Mouse (Mus musculus): ENCODE measurements at regions not wholly inside any gene's neighbourhood (a gene's known extent, or its start where the extent isn't known, plus 50 kb on each side); places are given as distances from the start of the nearest gene placed in this dataset.

- no peak overlapping the region for H3K9ac ChIP-seq (ENCODE audit: insufficient read depth, low read depth)
- dilution Hi-C loops (cut with MboI; ENCODE audit: extremely low pct_ligation_motif_present, extremely low pct_unique_long_range_greater_than_20kb, low sequenced_read_pairs) = no loop called here
- H3K4me1 ChIP-seq (ENCODE audit: control insufficient read depth in 1 of 2, insufficient read depth in 2 of 2) = no peaks in the 10 kb centered on the region
- no peaks in the 10 kb centered on the region for H3K9me3 ChIP-seq (replicated peaks; ENCODE audit: low read length)
- no peak for DNase-seq (ENCODE audit: extremely low read depth)
- no peak overlapping the region for H3K4me3 ChIP-seq (replicated peaks in 1 of 3; ENCODE audit: low read depth in 2 of 3, low read length in 2 of 3, poor library complexity in 1 of 3)
- H3K4me2 ChIP-seq (ENCODE audit: insufficient read depth, low read depth, poor library complexity, severe bottlenecking) = no peak overlapping the region
- in situ Hi-C loops (cut with MboI; ENCODE audit: low pct_ligation_motif_present, low pct_unique_long_range_greater_than_20kb, low sequenced_read_pairs) = no loop called here
- TF ChIP-seq USF1 (IDR thresholded peaks at IDR 0.05; ENCODE audit: low read depth, low read length) (no peak), BHLHE40 (IDR thresholded peaks at IDR 0.05; ENCODE audit: low read depth, low read length) (no peak), MAFK (IDR thresholded peaks at IDR 0.05; ENCODE audit: insufficient replicate concordance, low read length) (no peak), RCOR1 (conservative IDR thresholded peaks at IDR 0.05; ENCODE audit: low read depth, low read length) (no peak), E2F4 (IDR thresholded peaks at IDR 0.05; ENCODE audit: insufficient replicate concordance, low read depth, low read length) (no peak), NELFE (IDR thresholded peaks at IDR 0.05; ENCODE audit: low read depth, low read length) (no peak), ZC3H11A (IDR thresholded peaks at IDR 0.05; ENCODE audit: low read depth, low read length) (no peak), GABPA (IDR thresholded peaks at IDR 0.05; ENCODE audit: insufficient replicate concordance, low read depth, low read length) (no peak), CHD2 (IDR thresholded peaks at IDR 0.05; ENCODE audit: low read length) (no peak), UBTF (IDR thresholded peaks at IDR 0.05; ENCODE audit: low read depth, low read length) (no peak), TBP (conservative IDR thresholded peaks at IDR 0.05; ENCODE audit: low read depth, low read length) (no peak)
- H3K27me3 ChIP-seq (replicated peaks) = no peaks in the 10 kb centered on the region
- no peak overlapping the region for H3K27ac ChIP-seq (ENCODE audit: insufficient read depth, low read depth)
- H3K36me3 ChIP-seq (replicated peaks in 1 of 2; ENCODE audit: control insufficient read depth in 1 of 2, insufficient read depth in 1 of 2, low read length in 1 of 2) = no peaks in the 10 kb centered on the region
- no peaks in the 10 kb centered on the region for H3K79me2 ChIP-seq (replicated peaks; ENCODE audit: control insufficient read depth, extremely low read depth, insufficient read depth, poor library complexity, severe bottlenecking)
Measured at GRCm38 (mm10) chrX:19168983-19169382, 312.1 kb downstream of the Tex13c3 start.

GRCm38 (mm10) chrX:19168546-19168945 lies 312.6 kb downstream of the Tex13c3 start:
- dilution Hi-C loops (cut with MboI; ENCODE audit: extremely low pct_ligation_motif_present, extremely low pct_unique_long_range_greater_than_20kb, low sequenced_read_pairs) (no loop called here), in situ Hi-C loops (cut with MboI; ENCODE audit: low pct_ligation_motif_present, low pct_unique_long_range_greater_than_20kb, low sequenced_read_pairs) (no loop called here)
- TF ChIP-seq MYC (IDR thresholded peaks at IDR 0.05; ENCODE audit: low read depth, low read length) (peak; percentile 46; the same call in 1 of the 2 replicates), TCF12 (IDR thresholded peaks at IDR 0.05; ENCODE audit: low read depth, low read length) (no peak), MEF2A (IDR thresholded peaks at IDR 0.05; ENCODE audit: borderline replicate concordance, low read depth, low read length) (peak; percentile 18; the same call in 1 of the 2 replicates), SIN3A (IDR thresholded peaks at IDR 0.05; ENCODE audit: low read length) (no peak), MAFK (IDR thresholded peaks at IDR 0.05; ENCODE audit: insufficient replicate concordance, low read length) (0 out of 2 replicates have a peak, but pooled peaks have one; percentile 56), ZMIZ1 (IDR thresholded peaks at IDR 0.05; ENCODE audit: low read depth, low read length) (no peak), ETS1 (conservative IDR thresholded peaks at IDR 0.05; ENCODE audit: low read depth, low read length) (peak; percentile 66), CHD2 (IDR thresholded peaks at IDR 0.05; ENCODE audit: low read length) (peak; percentile 26; the same call in 1 of the 2 replicates), IRF4 (IDR thresholded peaks at IDR 0.05; ENCODE audit: low read depth, low read length) (peak; percentile 83), ELF1 (IDR thresholded peaks at IDR 0.05; ENCODE audit: low read depth, low read length) (0 out of 2 replicates have a peak, but pooled peaks have one; percentile 33), BHLHE40 (IDR thresholded peaks at IDR 0.05; ENCODE audit: low read depth, low read length) (peak; percentile 66), EP300 (IDR thresholded peaks at IDR 0.05; ENCODE audit: low read length) (peak; percentile 70)
- no peak overlapping the region for H3K9ac ChIP-seq (ENCODE audit: insufficient read depth, low read depth)
- H3K9me3 ChIP-seq (replicated peaks; ENCODE audit: low read length) = no peaks in the 10 kb centered on the region
- H3K36me3 ChIP-seq (replicated peaks in 1 of 2; ENCODE audit: control insufficient read depth in 1 of 2, insufficient read depth in 1 of 2, low read length in 1 of 2) = no peaks in the 10 kb centered on the region
- H3K27ac ChIP-seq (ENCODE audit: insufficient read depth, low read depth) = no peak overlapping the region
- peak; percentile 60 for DNase-seq (ENCODE audit: extremely low read depth)
- H3K79me2 ChIP-seq (replicated peaks; ENCODE audit: control insufficient read depth, extremely low read depth, insufficient read depth, poor library complexity, severe bottlenecking) = no peaks in the 10 kb centered on the region
- peak overlapping the region; percentile 44; the same call in 1 of the 2 replicates for H3K4me2 ChIP-seq (ENCODE audit: insufficient read depth, low read depth, poor library complexity, severe bottlenecking)
- H3K27me3 ChIP-seq (replicated peaks) = no peaks in the 10 kb centered on the region
- H3K4me1 ChIP-seq (ENCODE audit: control insufficient read depth in 1 of 2, insufficient read depth in 2 of 2) = no peaks in the 10 kb centered on the region
- H3K4me3 ChIP-seq (replicated peaks in 1 of 3; ENCODE audit: low read depth in 2 of 3, low read length in 2 of 3, poor library complexity in 1 of 3) = no peak overlapping the region
